Mouse (Mus musculus) forebrain, embryonic 16.5 days (tissue): ENCODE measurements at regions not wholly inside any gene's neighbourhood (a gene's known extent, or its start where the extent isn't known, plus 50 kb on each side); places are given as distances from the start of the nearest gene placed in this dataset.

ENCODE experiments used
- ATAC-seq: fragments of 200-750 bp; cut with Nextera tagmentation; 2 replicates; pipeline ENCODE4 v1.8.0; 2017; ENCODE audit warnings: mild to moderate bottlenecking, moderate library complexity
- H3K27ac ChIP-seq: fragments of 300-500 bp; sonication (generic); 2 replicates; pipeline ENCODE4 v1.5.1; 2014; ENCODE audit warnings: low read length, control low read depth
- H3K27me3 ChIP-seq: fragments of 300-500 bp; sonication (generic); replicated peaks from 2 replicates; pipeline ENCODE4 v1.6.1; 2014; ENCODE audit warnings: low read length; ENCODE audit not compliant: control insufficient read depth, insufficient read depth
- H3K36me3 ChIP-seq: fragments of 300-500 bp; sonication (generic); 2 replicates; pipeline ENCODE4 v1.6.1; 2014; ENCODE audit not compliant: control insufficient read depth, insufficient read depth
- H3K4me1 ChIP-seq: fragments of 300-500 bp; sonication (generic); replicated peaks from 2 replicates; pipeline ENCODE4 v1.6.1; 2014; ENCODE audit warnings: low read length; ENCODE audit not compliant: control insufficient read depth, insufficient read depth
- H3K4me2 ChIP-seq: fragments of 300-500 bp; sonication (generic); 2 replicates; pipeline ENCODE4 v1.6.1; 2014; ENCODE audit warnings: mild to moderate bottlenecking, low read length, control low read depth
- H3K4me3 ChIP-seq: fragments of 300-500 bp; sonication (generic); replicated peaks from 2 replicates; pipeline ENCODE4 v1.5.1; 2014; ENCODE audit warnings: mild to moderate bottlenecking, low read length, control low read depth
- H3K9ac ChIP-seq: fragments of 300-500 bp; sonication (generic); replicated peaks from 2 replicates; pipeline ENCODE4 v1.6.1; 2014; ENCODE audit warnings: low read depth, low read length, control low read depth
- H3K9me3 ChIP-seq: fragments of 300-500 bp; sonication (generic); 2 replicates; pipeline ENCODE4 v1.6.1; 2016; ENCODE audit warnings: low read length; ENCODE audit not compliant: control insufficient read depth
- WGBS: fragments of 180-500 bp; shearing (Covaris S2); extraction: QIAGEN DNeasy Blood & Tissue Kit; methylation state at CpG from one replicate; pipeline ENCODE4 v1.1.7; 2014; 5-methylcytosine and 5-hydroxymethylcytosine counted together

- 0 out of 2 replicates have a peak, but pooled peaks cover 6% of the 10 kb centered on the region for H3K27me3 ChIP-seq
- no peak for ATAC-seq
- no peaks in the 10 kb centered on the region for H3K4me1 ChIP-seq
- no peak overlapping the region for H3K27ac ChIP-seq
- H3K36me3 ChIP-seq = no peaks in the 10 kb centered on the region
- no peak overlapping the region for H3K4me2 ChIP-seq
- H3K4me3 ChIP-seq = no peak overlapping the region
- WGBS = 86% methylated on average over 9 of the region's 9 CpGs
- H3K9ac ChIP-seq = no peak overlapping the region
- H3K9me3 ChIP-seq = no peaks in the 10 kb centered on the region
Observed at GRCm38 (mm10) chr7:36488155-36488554, 209.8 kb upstream of the Tshz3 start.

- no peak overlapping the region for H3K27ac ChIP-seq
- no peak overlapping the region for H3K9ac ChIP-seq
- ATAC-seq = peak; percentile 26; the same call in 1 of the 2 replicates
- no peaks in the 10 kb centered on the region for H3K27me3 ChIP-seq
- WGBS = 67% methylated on average over 10 of the region's 10 CpGs
- no peak overlapping the region for H3K4me2 ChIP-seq
- H3K4me3 ChIP-seq = no peak overlapping the region
- H3K36me3 ChIP-seq = no peaks in the 10 kb centered on the region
- H3K4me1 ChIP-seq = no peaks in the 10 kb centered on the region
- no peaks in the 10 kb centered on the region for H3K9me3 ChIP-seq
Observed at GRCm38 (mm10) chr7:36491173-36491581, 206.7 kb upstream of the Tshz3 start.

- Histone ChIP-seq H3K4me1 (peaks cover 22% of the 10 kb centered on the region), H3K27ac (peak overlapping the region; percentile 34), H3K9ac (no peak overlapping the region), H3K36me3 (no peaks in the 10 kb centered on the region), H3K4me2 (peak overlapping the region; percentile 7; the same call in 1 of the 2 replicates), H3K9me3 (no peaks in the 10 kb centered on the region), H3K27me3 (no peaks in the 10 kb centered on the region), H3K4me3 (no peak overlapping the region)
- WGBS = 17% methylated on average over 15 of the region's 15 CpGs
- peak; percentile 86 for ATAC-seq
Observed at GRCm38 (mm10) chr7:36504010-36504875, 193.7 kb upstream of the Tshz3 start.

- Histone ChIP-seq H3K9me3 (no peaks in the 10 kb centered on the region), H3K9ac (no peak overlapping the region), H3K4me3 (no peak overlapping the region), H3K4me1 (peaks cover 22% of the 10 kb centered on the region), H3K4me2 (no peak overlapping the region), H3K27me3 (no peaks in the 10 kb centered on the region), H3K36me3 (no peaks in the 10 kb centered on the region), H3K27ac (no peak overlapping the region)
- ATAC-seq = no peak
- WGBS = 89% methylated on average over 9 of the region's 9 CpGs
Observed at GRCm38 (mm10) chr7:36507895-36508431, 190.0 kb upstream of the Tshz3 start.

- ATAC-seq = no peak
- Histone ChIP-seq H3K9me3 (no peaks in the 10 kb centered on the region), H3K9ac (no peak overlapping the region), H3K27ac (no peak overlapping the region), H3K4me3 (no peak overlapping the region), H3K36me3 (no peaks in the 10 kb centered on the region), H3K27me3 (no peaks in the 10 kb centered on the region), H3K4me2 (no peak overlapping the region), H3K4me1 (no peaks in the 10 kb centered on the region)
- 91% methylated on average over 3 of the region's 3 CpGs for WGBS
Observed at GRCm38 (mm10) chr7:36513680-36514079, 184.2 kb upstream of the Tshz3 start.

- Histone ChIP-seq H3K9ac (no peak overlapping the region), H3K4me2 (no peak overlapping the region), H3K36me3 (no peaks in the 10 kb centered on the region), H3K27ac (no peak overlapping the region), H3K4me1 (no peaks in the 10 kb centered on the region), H3K4me3 (no peak overlapping the region), H3K9me3 (no peaks in the 10 kb centered on the region), H3K27me3 (no peaks in the 10 kb centered on the region)
- ATAC-seq = no peak
- 70% methylated on average over 7 of the region's 7 CpGs for WGBS
Observed at GRCm38 (mm10) chr7:36516094-36516663, 181.7 kb upstream of the Tshz3 start.

- Histone ChIP-seq H3K27me3 (no peaks in the 10 kb centered on the region), H3K9me3 (no peaks in the 10 kb centered on the region), H3K4me3 (no peak overlapping the region), H3K9ac (no peak overlapping the region), H3K27ac (no peak overlapping the region), H3K4me2 (no peak overlapping the region), H3K4me1 (0 out of 2 replicates have a peak, but pooled peaks cover 3% of the 10 kb centered on the region), H3K36me3 (no peaks in the 10 kb centered on the region)
- ATAC-seq = no peak
- 83% methylated on average over 4 of the region's 4 CpGs for WGBS
Observed at GRCm38 (mm10) chr7:36519027-36519426, 178.9 kb upstream of the Tshz3 start.

GRCm38 (mm10) chr7:36522960-36523359 is 175.0 kb upstream of the Tshz3 start:
- peaks cover 6% of the 10 kb centered on the region; the same call in 1 of the 2 replicates for H3K4me1 ChIP-seq
- ATAC-seq = peak; percentile 64
- H3K4me2 ChIP-seq = no peak overlapping the region
- no peaks in the 10 kb centered on the region for H3K9me3 ChIP-seq
- H3K36me3 ChIP-seq = no peaks in the 10 kb centered on the region
- H3K4me3 ChIP-seq = no peak overlapping the region
- 56% methylated on average over 5 of the region's 5 CpGs for WGBS
- H3K27me3 ChIP-seq = no peaks in the 10 kb centered on the region
- peak overlapping the region; percentile 53 for H3K27ac ChIP-seq
- H3K9ac ChIP-seq = no peak overlapping the region

- no peaks in the 10 kb centered on the region for H3K9me3 ChIP-seq
- no peaks in the 10 kb centered on the region for H3K36me3 ChIP-seq
- peaks cover 20% of the 10 kb centered on the region for H3K4me1 ChIP-seq
- H3K27ac ChIP-seq = no peak overlapping the region
- H3K27me3 ChIP-seq = no peaks in the 10 kb centered on the region
- no peak overlapping the region for H3K9ac ChIP-seq
- ATAC-seq = peak; percentile 60
- H3K4me3 ChIP-seq = no peak overlapping the region
- WGBS = 39% methylated on average over 7 of the region's 7 CpGs
- H3K4me2 ChIP-seq = no peak overlapping the region
Observed at GRCm38 (mm10) chr7:36526148-36526547, 171.8 kb upstream of the Tshz3 start.
